Mouse (Mus musculus): ENCODE measurements around the gene Ift122.

- TF ChIP-seq GATA1 (IDR thresholded peaks at IDR 0.05; ENCODE audit: borderline replicate concordance, low read length): no peak
- no peak for TF ChIP-seq FLI1 (IDR thresholded peaks at IDR 0.05; ENCODE audit: low read length)
Measured at GRCm38 (mm10) chr6:115853985-115854384, 715 bp downstream of the Ift122 start.
